Mouse (Mus musculus) cortical plate, adult 2 months (tissue): ENCODE data around the gene Bcar3.
A peak's percentile ranks its signal among the peaks of the same experiment; 100 is the strongest.

ENCODE experiments used
- CTCF ChIP-seq: fragments of 200-500 bp; IDR thresholded peaks from 2 replicates; pipeline ENCODE4 v1.5.1; 2011; ENCODE audit warnings: mild to moderate bottlenecking, control low read depth, low read length; ENCODE audit not compliant: insufficient read depth; ENCODE audit errors: extremely low read depth
- POLR2A ChIP-seq: fragments of 200-500 bp; IDR thresholded peaks from 2 replicates; pipeline ENCODE4 v1.6.1; 2011; ENCODE audit warnings: mild to moderate bottlenecking, low read length, control low read depth; ENCODE audit not compliant: insufficient read depth; ENCODE audit errors: extremely low read depth

- no peak for TF ChIP-seq POLR2A
- peak; percentile 94 for TF ChIP-seq CTCF
Measured at GRCm38 (mm10) chr3:122312078-122312477, 18.1 kb downstream of the Bcar3 start.
